In the genomic region with DNA sequence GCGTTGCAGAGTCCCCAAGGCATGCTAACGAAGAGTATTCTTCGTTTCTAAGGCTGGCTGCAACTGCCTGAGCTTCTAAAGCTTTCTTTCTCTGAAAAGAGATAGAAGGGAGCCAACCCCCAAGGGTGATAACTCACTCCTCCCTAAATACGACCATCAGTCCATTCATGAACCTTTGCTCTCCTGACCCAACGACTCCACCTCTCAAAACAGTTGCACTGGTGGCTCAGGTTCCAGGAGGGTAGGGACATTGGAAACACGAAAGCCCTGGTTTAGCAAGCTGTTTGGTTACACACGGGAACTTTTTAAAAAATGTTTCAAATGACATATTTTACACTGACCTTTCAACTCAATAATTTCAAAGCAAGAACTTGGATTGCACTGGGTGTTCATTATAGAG, we compare ENCODE assay signal across 22 mouse cellular contexts. TPM values are rescaled to one million over a fixed set of nuclear protein-coding genes. Genes with fewer than 3 reads are reported as not detected.
DNase-seq lines count a peak whose midpoint lies in the region; ATAC-seq and TF ChIP-seq lines count a peak whose summit lies in the region.
"Had no signal": no experiment of that assay in that cellular context is flagged by ENCODE, and none has a peak within 500 bp of the region (broad histone marks: within the 10 kb centered on the region; RNA-seq: fewer than 3 reads in every experiment).

No protein-coding gene starts in this region.

- H3K27me3 ChIP-seq in embryonic facial prominence, embryonic 13.5 days, result no peaks in the 10 kb centered on the region
- H3K27me3 ChIP-seq in embryonic facial prominence, embryonic 10.5 days (replicated peaks; ENCODE audit: low read depth, poor library complexity, severe bottlenecking), result no peaks in the 10 kb centered on the region
- H3K27me3 ChIP-seq in liver, embryonic 14.5 days (ENCODE audit: control insufficient read depth, insufficient read depth, low read length), result no peaks in the 10 kb centered on the region
- no peaks in the 10 kb centered on the region for H3K27me3 ChIP-seq in liver, embryonic 11.5 days (replicated peaks; ENCODE audit: control insufficient read depth, insufficient read depth, low read length)
- no peaks in the 10 kb centered on the region for H3K27me3 ChIP-seq in myocyte (ENCODE audit: control insufficient read depth, insufficient read depth, insufficient read length)

- H3K79me2 ChIP-seq in myocyte (ENCODE audit: control insufficient read depth, insufficient read depth), result peaks cover 100% of the 10 kb centered on the region

- 0 out of 2 replicates have a peak overlapping the region, but pooled peaks have one; percentile 21 for H3K9ac ChIP-seq in embryonic facial prominence, embryonic 13.5 days
- H3K9ac ChIP-seq in liver, embryonic 14.5 days (replicated peaks), result no peak overlapping the region
- H3K9ac ChIP-seq in liver, embryonic 11.5 days (ENCODE audit: low read depth, low read length), result no peak overlapping the region
- H3K9ac ChIP-seq: forebrain, embryonic 15.5 days; heart, embryonic 13.5 days; hindbrain, embryonic 13.5 days had no signal

- TF ChIP-seq CTCF in liver, embryonic 14.5 days (IDR thresholded peaks at IDR 0.05; ENCODE audit: low read depth), result no peak

- no peak for TF ChIP-seq EP300 in liver, embryonic 14.5 days (IDR thresholded peaks at IDR 0.05; ENCODE audit: low read depth)

- no peak overlapping the region for H3ac ChIP-seq in myocyte (ENCODE audit: control insufficient read depth, insufficient read length)

- DNase-seq in embryonic facial prominence, embryonic 10.5 days (ENCODE audit: low spot score), result no peak
- DNase-seq in liver, embryonic 14.5 days (ENCODE audit: low read depth in 3 of 3, low spot score in 3 of 3), result peak in 2 of 3 experiments; percentile 7 to 10
- no peak for DNase-seq in liver, embryonic 11.5 days (ENCODE audit: low spot score)
- DNase-seq in urinary bladder, postnatal 14 days (ENCODE audit: low spot score), result no peak
- DNase-seq: adrenal gland, adult 8-10 months; adrenal gland, postnatal 36 days; B cell, adult 2 months; cerebellum, adult 11 months; cerebellum, adult 8-10 months; cerebellum, postnatal 14 days; gastrocnemius, postnatal 36 days; heart, postnatal 36 days had no signal

- H3K4me3 ChIP-seq in embryonic facial prominence, embryonic 13.5 days, result no peak overlapping the region
- H3K4me3 ChIP-seq in embryonic facial prominence, embryonic 10.5 days, result no peak overlapping the region
- H3K4me3 ChIP-seq in liver, embryonic 14.5 days (ENCODE audit: insufficient read depth in 1 of 2, low read depth in 2 of 2, low read length in 2 of 2), result no peak overlapping the region
- H3K4me3 ChIP-seq in liver, embryonic 11.5 days (ENCODE audit: low read depth, low read length), result no peak overlapping the region
- H3K4me3 ChIP-seq in myocyte, result no peak overlapping the region
- H3K4me3 ChIP-seq: erythroblast, embryonic 14.5 days; forebrain, embryonic 10.5 days; forebrain, embryonic 15.5 days; heart, embryonic 13.5 days; hindbrain, embryonic 13.5 days had no signal

- no peak overlapping the region for H3K4me2 ChIP-seq in embryonic facial prominence, embryonic 13.5 days
- H3K4me2 ChIP-seq in liver, embryonic 14.5 days (ENCODE audit: low read depth), result no peak overlapping the region
- H3K4me2 ChIP-seq in liver, embryonic 11.5 days, result no peak overlapping the region
- H3K4me2 ChIP-seq in myocyte (ENCODE audit: low read depth), result peak overlapping the region; percentile 81
- H3K4me2 ChIP-seq: forebrain, embryonic 15.5 days; heart, embryonic 13.5 days; hindbrain, embryonic 13.5 days had no signal

- no peak for ATAC-seq in embryonic facial prominence, embryonic 13.5 days (ENCODE audit: insufficient number of reproducible peaks, insufficient read depth, low FRiP score, low TSS enrichment, low read depth)
- ATAC-seq in liver, embryonic 14.5 days (ENCODE audit: insufficient read depth), result no peak
- no peak for ATAC-seq in liver, embryonic 11.5 days (replicated peaks; ENCODE audit: low FRiP score)
- no peak for ATAC-seq in cerebellum, adult (ENCODE audit: insufficient number of reproducible peaks, low FRiP score, low TSS enrichment)
- ATAC-seq: CD4-positive, CD25-positive, alpha-beta regulatory T cell, adult 4 months; forebrain, embryonic 15.5 days had no signal

- H3K9me3 ChIP-seq in embryonic facial prominence, embryonic 13.5 days, result peaks cover 6% of the 10 kb centered on the region; the same call in 1 of the 2 replicates
- no peaks in the 10 kb centered on the region for H3K9me3 ChIP-seq in embryonic facial prominence, embryonic 10.5 days
- no peaks in the 10 kb centered on the region for H3K9me3 ChIP-seq in liver, embryonic 14.5 days (ENCODE audit: control insufficient read depth, low read length)
- no peaks in the 10 kb centered on the region for H3K9me3 ChIP-seq in liver, embryonic 11.5 days (ENCODE audit: control insufficient read depth, low read length)
- H3K9me3 ChIP-seq: forebrain, embryonic 15.5 days; heart, embryonic 13.5 days; hindbrain, embryonic 13.5 days had no signal

- no peaks in the 10 kb centered on the region for H3K36me3 ChIP-seq in embryonic facial prominence, embryonic 13.5 days
- peaks cover 15% of the 10 kb centered on the region; the same call in 1 of the 2 replicates for H3K36me3 ChIP-seq in embryonic facial prominence, embryonic 10.5 days (replicated peaks)
- no peaks in the 10 kb centered on the region for H3K36me3 ChIP-seq in liver, embryonic 14.5 days (replicated peaks; ENCODE audit: control insufficient read depth, insufficient read depth, low read depth)
- H3K36me3 ChIP-seq in liver, embryonic 11.5 days (ENCODE audit: control insufficient read depth, insufficient read depth, low read length), result no peaks in the 10 kb centered on the region
- H3K36me3 ChIP-seq in myocyte (ENCODE audit: control insufficient read depth, insufficient read depth), result peaks cover 7% of the 10 kb centered on the region
- H3K36me3 ChIP-seq: forebrain, embryonic 10.5 days; forebrain, embryonic 15.5 days; G1E; heart, embryonic 13.5 days; hindbrain, embryonic 13.5 days had no signal

- 55% methylated on average over 7 of the region's 7 CpGs for WGBS in embryonic facial prominence, embryonic 13.5 days
- 49% methylated on average over 7 of the region's 7 CpGs for WGBS in embryonic facial prominence, embryonic 10.5 days
- 52% methylated on average over 7 of the region's 7 CpGs for WGBS in liver, embryonic 14.5 days (ENCODE audit: insufficient replicate concordance)
- WGBS in liver, embryonic 11.5 days, result 67% methylated on average over 7 of the region's 7 CpGs

- no peak overlapping the region for H3K27ac ChIP-seq in embryonic facial prominence, embryonic 13.5 days
- H3K27ac ChIP-seq in embryonic facial prominence, embryonic 10.5 days (replicated peaks), result no peak overlapping the region
- H3K27ac ChIP-seq in liver, embryonic 14.5 days, result no peak overlapping the region
- no peak overlapping the region for H3K27ac ChIP-seq in liver, embryonic 11.5 days (ENCODE audit: low read depth, low read length)
- H3K27ac ChIP-seq: forebrain, embryonic 10.5 days; forebrain, embryonic 15.5 days; heart, embryonic 13.5 days; hindbrain, embryonic 13.5 days had no signal

- no peak for TF ChIP-seq POLR2A in myocyte (IDR thresholded peaks at IDR 0.05; ENCODE audit: insufficient read length, low read depth)

- H3K4me1 ChIP-seq in embryonic facial prominence, embryonic 13.5 days, result peaks cover 48% of the 10 kb centered on the region
- peaks cover 46% of the 10 kb centered on the region for H3K4me1 ChIP-seq in embryonic facial prominence, embryonic 10.5 days
- peaks cover 5 to 36% of the 10 kb centered on the region in 2 experiments for H3K4me1 ChIP-seq in liver, embryonic 14.5 days (replicated peaks; ENCODE audit: control insufficient read depth in 2 of 2, insufficient read depth in 2 of 2, low read length in 1 of 2)
- H3K4me1 ChIP-seq in liver, embryonic 11.5 days (replicated peaks; ENCODE audit: control insufficient read depth, insufficient read depth, low read length), result peaks cover 22% of the 10 kb centered on the region
- H3K4me1 ChIP-seq: forebrain, embryonic 15.5 days; hindbrain, embryonic 13.5 days had no signal

TF ChIP-seq in myocyte, 11 proteins besides CTCF, POLR2A, EP300 and RAD21:
- TF ChIP-seq MYOG (IDR thresholded peaks at IDR 0.05; ENCODE audit: control insufficient read depth in 1 of 3, insufficient read depth in 1 of 3, insufficient read length in 2 of 3, low read depth in 2 of 3), result no peak
- no peak for TF ChIP-seq TCF3 (IDR thresholded peaks at IDR 0.05; ENCODE audit: insufficient read length, low read depth)
- no peak for TF ChIP-seq REST (IDR thresholded peaks at IDR 0.05; ENCODE audit: insufficient read depth, insufficient read length)
- TF ChIP-seq TCF12 (IDR thresholded peaks at IDR 0.05; ENCODE audit: insufficient read depth, poor library complexity, severe bottlenecking), result no peak
- no peak for TF ChIP-seq E2F4 (IDR thresholded peaks at IDR 0.05; ENCODE audit: insufficient read depth)
- no peak for TF ChIP-seq CEBPB (IDR thresholded peaks at IDR 0.05; ENCODE audit: insufficient read depth, poor library complexity, severe bottlenecking)
- TF ChIP-seq POLR2AphosphoS2 (IDR thresholded peaks at IDR 0.05; ENCODE audit: insufficient read length, low read depth), result no peak
- no peak for TF ChIP-seq SRF (IDR thresholded peaks at IDR 0.05; ENCODE audit: control insufficient read depth, insufficient read length, low read depth)
- TF ChIP-seq MAX (IDR thresholded peaks at IDR 0.05; ENCODE audit: low read depth), result no peak
- no peak for TF ChIP-seq MYOD1 (IDR thresholded peaks at IDR 0.05; ENCODE audit: control insufficient read depth in 1 of 3, insufficient read length in 2 of 3, low read depth in 2 of 3)
- no peak for TF ChIP-seq USF1 (IDR thresholded peaks at IDR 0.05; ENCODE audit: low read depth)
TF ChIP-seq in myocyte: peak in this region for 0.

RNA-seq across cellular contexts. Expression of a gene that starts 29.5 kb away (rescaled TPM):
- polyA plus RNA-seq in embryonic facial prominence, embryonic 13.5 days (2015; fragmentation: Nextera tagmentation; extraction: Ambion mirVana), result 27.9 and 30.4 TPM in 2 replicates
- polyA plus RNA-seq in embryonic facial prominence, embryonic 10.5 days (2016; fragmentation: Nextera tagmentation; extraction: Ambion mirVana), result 44.2 and 47.2 TPM in 2 replicates
- polyA plus RNA-seq in liver, embryonic 14.5 days (2012; rRNA removed), result 1.8 and 2.9 TPM in 2 replicates
- 2.6 and 4.5 TPM in 2 replicates for polyA plus RNA-seq in liver, embryonic 14.5 days (2014; fragmentation: Nextera tagmentation; extraction: Ambion mirVana)
- 14.4 and 16.3 TPM in 2 replicates for polyA plus RNA-seq in liver, embryonic 11.5 days (2014; fragmentation: Nextera tagmentation; extraction: Ambion mirVana)
- polyA plus RNA-seq in myocyte (2012; fragmentation: generic; extraction: Trizol), result 71.4 TPM
- polyA plus RNA-seq: G1E had no signal

Comparison
In these comparisons a context has a peak if more than half of its experiments do, and no peak if none do; other contexts are left out.
1. DNase-seq: peak in liver, embryonic 14.5 days (2 of 3); none in embryonic facial prominence, embryonic 10.5 days (single experiment), liver, embryonic 11.5 days (single experiment) and urinary bladder, postnatal 14 days (single experiment).